Mouse (Mus musculus) forebrain, embryonic 11.5 days (tissue): ENCODE data around the gene Dhx40. TPM values are rescaled to one million over a fixed set of nuclear protein-coding genes. Genes with fewer than 3 reads are reported as not detected.
"Not testable (repeated sequence)": the region's sequence is repeated elsewhere in the genome, so short reads cannot be mapped to it uniquely, and the experiment has no call there.

Source experiments
- ATAC-seq: fragments of 200-750 bp; cut with Nextera tagmentation; replicated peaks from 2 replicates; pipeline ENCODE4 v1.8.0; 2017; ENCODE audit warnings: moderate TSS enrichment; ENCODE audit not compliant: low FRiP score
- DNase-seq: peaks from one replicate; pipeline ENCODE4 v3.0.0-alpha.2; 2017; ENCODE audit warnings: low spot score
- H3K27ac ChIP-seq: fragments of 300-500 bp; sonication (generic); 2 replicates; pipeline ENCODE4 v1.5.1; 2014; ENCODE audit warnings: low read depth, low read length
- H3K27me3 ChIP-seq: fragments of 300-500 bp; sonication (generic); 2 replicates; pipeline ENCODE4 v1.6.1; 2014; ENCODE audit warnings: mild to moderate bottlenecking, low read length, mixed read lengths; ENCODE audit not compliant: control insufficient read depth, insufficient read depth
- H3K36me3 ChIP-seq: fragments of 300-500 bp; sonication (generic); 2 replicates; pipeline ENCODE4 v1.6.1; 2014; ENCODE audit warnings: mild to moderate bottlenecking, low read length, moderate library complexity, mixed read lengths; ENCODE audit not compliant: control insufficient read depth, insufficient read depth
- H3K4me1 ChIP-seq: fragments of 300-500 bp; sonication (generic); replicated peaks from 2 replicates; pipeline ENCODE4 v1.6.1; 2014; ENCODE audit warnings: low read length, mixed read lengths; ENCODE audit not compliant: control insufficient read depth, insufficient read depth
- H3K4me2 ChIP-seq: fragments of 300-500 bp; sonication (generic); 2 replicates; pipeline ENCODE4 v1.6.1; 2014; ENCODE audit warnings: low read depth, mild to moderate bottlenecking, low read length, moderate library complexity, mixed read lengths; ENCODE audit not compliant: severe bottlenecking
- H3K4me3 ChIP-seq: fragments of 300-500 bp; sonication (generic); 2 replicates; pipeline ENCODE4 v1.5.1; 2014; ENCODE audit warnings: low read depth, low read length
- H3K9ac ChIP-seq: fragments of 300-500 bp; sonication (generic); 2 replicates; pipeline ENCODE4 v1.6.1; 2014; ENCODE audit warnings: low read length
- H3K9me3 ChIP-seq: fragments of 300-500 bp; sonication (generic); 2 replicates; pipeline ENCODE4 v1.6.1; 2016; ENCODE audit warnings: low read length, mixed read lengths; ENCODE audit not compliant: control insufficient read depth
- WGBS: fragments of 180-500 bp; shearing (Covaris S2); extraction: QIAGEN DNeasy Blood & Tissue Kit; methylation state at CpG from one replicate; pipeline ENCODE4 v1.1.7; 2014; 5-methylcytosine and 5-hydroxymethylcytosine counted together
- polyA plus RNA-seq: library from polyadenylated mRNA; unstranded; fragments of >200 nt; fragmentation: Nextera tagmentation; extraction: Ambion mirVana; gene quantifications from 2 replicates; pipeline ENCODE4 v1.2.1, GENCODE M21; 2014

Dhx40 gene
- polyA plus RNA-seq, 1 experiment from 2014 or later: 54.1 TPM

- 80% methylated on average over 2 of the region's 2 CpGs for WGBS
- Histone ChIP-seq H3K36me3 (no peaks in the 10 kb centered on the region), H3K27me3 (no peaks in the 10 kb centered on the region), H3K4me2 (no peak overlapping the region), H3K4me1 (peaks cover 2% of the 10 kb centered on the region; the same call in 1 of the 2 replicates), H3K4me3 (no peak overlapping the region), H3K9ac (no peak overlapping the region), H3K27ac (no peak overlapping the region), H3K9me3 (no peaks in the 10 kb centered on the region)
- DNase-seq (no peak), ATAC-seq (no peak)
Measured at GRCm38 (mm10) chr11:86810572-86811325, 3.2 kb upstream of the Dhx40 start.

GRCm38 (mm10) chr11:86809828-86810227 is 2.3 kb upstream of the Dhx40 start:
- ATAC-seq: no peak
- Histone ChIP-seq H3K9me3 (no peaks in the 10 kb centered on the region), H3K4me2 (no peak overlapping the region), H3K4me1 (peaks cover 2% of the 10 kb centered on the region; the same call in 1 of the 2 replicates), H3K9ac (no peak overlapping the region), H3K4me3 (no peak overlapping the region), H3K27me3 (no peaks in the 10 kb centered on the region), H3K27ac (no peak overlapping the region), H3K36me3 (no peaks in the 10 kb centered on the region)
- WGBS: 70% methylated on average over 4 of the region's 4 CpGs
- no peak for DNase-seq

GRCm38 (mm10) chr11:86807001-86807477 is 507 bp downstream of the Dhx40 start:
- peaks cover 2% of the 10 kb centered on the region; the same call in 1 of the 2 replicates for H3K4me1 ChIP-seq
- WGBS: under 1% methylated on average over 25 of the region's 25 CpGs
- peak overlapping the region; percentile 76 for H3K9ac ChIP-seq
- H3K27me3 ChIP-seq: no peaks in the 10 kb centered on the region
- DNase-seq: peak; percentile 81
- peak overlapping the region; percentile 98 for H3K4me3 ChIP-seq
- H3K27ac ChIP-seq: peak overlapping the region; percentile 85
- H3K9me3 ChIP-seq: no peaks in the 10 kb centered on the region
- peaks cover 3% of the 10 kb centered on the region; the same call in 1 of the 2 replicates for H3K36me3 ChIP-seq
- peak overlapping the region; percentile 49 for H3K4me2 ChIP-seq
- ATAC-seq: peak; percentile 82

GRCm38 (mm10) chr11:86794161-86794560 is 13.4 kb downstream of the Dhx40 start:
- 90% methylated on average over 1 of the region's 1 CpGs for WGBS
- ATAC-seq: no peak
- DNase-seq: no peak
- no peaks in the 10 kb centered on the region for H3K9me3 ChIP-seq
- H3K4me2 ChIP-seq: no peak overlapping the region
- H3K36me3 ChIP-seq: peaks cover 5% of the 10 kb centered on the region; the same call in 1 of the 2 replicates
- H3K9ac ChIP-seq: no peak overlapping the region
- no peaks in the 10 kb centered on the region for H3K4me1 ChIP-seq
- no peak overlapping the region for H3K27ac ChIP-seq
- H3K4me3 ChIP-seq: no peak overlapping the region
- no peaks in the 10 kb centered on the region for H3K27me3 ChIP-seq

GRCm38 (mm10) chr11:86787436-86787835 is 20.1 kb downstream of the Dhx40 start:
- 94% methylated on average over 5 of the region's 5 CpGs for WGBS
- not testable (repeated sequence) for H3K27ac ChIP-seq, H3K36me3 ChIP-seq, H3K4me1 ChIP-seq, H3K9me3 ChIP-seq, H3K4me3 ChIP-seq, ATAC-seq, H3K27me3 ChIP-seq, H3K9ac ChIP-seq, DNase-seq, H3K4me2 ChIP-seq

GRCm38 (mm10) chr11:86785767-86786166 is 21.8 kb downstream of the Dhx40 start:
- Histone ChIP-seq H3K4me2 (no peak overlapping the region), H3K4me3 (no peak overlapping the region), H3K9me3 (no peaks in the 10 kb centered on the region), H3K36me3 (peaks cover 9% of the 10 kb centered on the region; the same call in 1 of the 2 replicates), H3K9ac (no peak overlapping the region), H3K4me1 (no peaks in the 10 kb centered on the region), H3K27me3 (no peaks in the 10 kb centered on the region), H3K27ac (no peak overlapping the region)
- 88% methylated on average over 2 of the region's 2 CpGs for WGBS
- DNase-seq (no peak), ATAC-seq (no peak)

- no peak overlapping the region for H3K9ac ChIP-seq
- no peaks in the 10 kb centered on the region; the same call in 1 of the 2 replicates for H3K36me3 ChIP-seq
- no peak overlapping the region for H3K4me2 ChIP-seq
- no peaks in the 10 kb centered on the region for H3K9me3 ChIP-seq
- ATAC-seq (no peak), DNase-seq (no peak)
- H3K27me3 ChIP-seq: no peaks in the 10 kb centered on the region
- H3K4me3 ChIP-seq: no peak overlapping the region
- H3K27ac ChIP-seq: no peak overlapping the region
- 94% methylated on average over 4 of the region's 4 CpGs for WGBS
- no peaks in the 10 kb centered on the region for H3K4me1 ChIP-seq
Measured at GRCm38 (mm10) chr11:86769884-86770283, 37.7 kb downstream of the Dhx40 start.

- no peaks in the 10 kb centered on the region; the same call in 1 of the 2 replicates for H3K36me3 ChIP-seq
- H3K4me2 ChIP-seq: no peak overlapping the region
- no peak overlapping the region for H3K4me3 ChIP-seq
- DNase-seq (no peak), ATAC-seq (no peak)
- H3K9me3 ChIP-seq: no peaks in the 10 kb centered on the region
- H3K4me1 ChIP-seq: no peaks in the 10 kb centered on the region
- no peaks in the 10 kb centered on the region for H3K27me3 ChIP-seq
- H3K9ac ChIP-seq: no peak overlapping the region
- no peak overlapping the region for H3K27ac ChIP-seq
- WGBS: 90% methylated on average over 2 of the region's 2 CpGs
Measured at GRCm38 (mm10) chr11:86764501-86764900, 43.0 kb downstream of the Dhx40 start.

GRCm38 (mm10) chr11:86763127-86763526 is 44.4 kb downstream of the Dhx40 start:
- not testable (repeated sequence) for DNase-seq, H3K9ac ChIP-seq, H3K27me3 ChIP-seq, H3K9me3 ChIP-seq, H3K4me2 ChIP-seq, ATAC-seq, H3K4me1 ChIP-seq, H3K27ac ChIP-seq, H3K36me3 ChIP-seq, H3K4me3 ChIP-seq
- WGBS: 93% methylated on average over 11 of the region's 11 CpGs
